Mouse (Mus musculus) CH12.LX (cell line): ENCODE measurements around the gene Blvra. TPM values are rescaled to one million over a fixed set of nuclear protein-coding genes. Genes with fewer than 3 reads are reported as not detected.

Experiments used
- DNase-seq: peaks from one replicate; pipeline ENCODE4 v3.0.0-alpha.2; 2013; ENCODE audit errors: extremely low read depth
- H3K27ac ChIP-seq: 2 replicates; pipeline ENCODE4 v1.5.1; 2012; ENCODE audit warnings: low read depth, mild to moderate bottlenecking, control low read depth, moderate library complexity; ENCODE audit not compliant: insufficient read depth
- H3K27me3 ChIP-seq: replicated peaks from 2 replicates; pipeline ENCODE3; 2012; ENCODE audit warnings: inconsistent platforms
- H3K36me3 ChIP-seq, 2 experiments: replicated peaks in 1 of 2; 2 replicates each; pipeline versions ENCODE3 to v1.6.1; 2012; ENCODE audit warnings: inconsistent platforms in 1 of 2, low read length in 1 of 2, mild to moderate bottlenecking in 1 of 2, mixed read lengths in 1 of 2, moderate library complexity in 1 of 2; ENCODE audit not compliant: control insufficient read depth in 1 of 2, insufficient read depth in 1 of 2
- H3K4me1 ChIP-seq, 2 experiments: 2 replicates each; pipeline ENCODE4 v1.6.1; 2012; ENCODE audit warnings: inconsistent platforms in 1 of 2, moderate library complexity in 1 of 2; ENCODE audit not compliant: insufficient read depth in 2 of 2, control insufficient read depth in 1 of 2
- H3K4me2 ChIP-seq: 2 replicates; pipeline ENCODE4 v1.6.1; 2012; ENCODE audit warnings: low read depth, mild to moderate bottlenecking, control low read depth; ENCODE audit not compliant: poor library complexity, insufficient read depth, severe bottlenecking
- H3K4me3 ChIP-seq, 3 experiments: fragments of 150-350 bp in 1 of 3; sonication (generic) in 1 of 3; replicated peaks in 1 of 3; 2 replicates each; pipeline versions ENCODE3 to v1.5.1; 2011 to 2012; ENCODE audit warnings: low read depth in 2 of 3, low read length in 2 of 3, mild to moderate bottlenecking in 2 of 3, moderate library complexity in 2 of 3, control low read depth in 1 of 3, improper control_type of control experiment in 1 of 3, inconsistent platforms in 1 of 3, mixed read lengths in 1 of 3; ENCODE audit not compliant: poor library complexity in 1 of 3
- H3K79me2 ChIP-seq: replicated peaks from 2 replicates; pipeline ENCODE4 v1.6.1; 2012; ENCODE audit warnings: mild to moderate bottlenecking, moderate library complexity; ENCODE audit not compliant: control insufficient read depth, poor library complexity, insufficient read depth, severe bottlenecking; ENCODE audit errors: extremely low read depth
- H3K9ac ChIP-seq: 2 replicates; pipeline ENCODE4 v1.6.1; 2012; ENCODE audit warnings: low read depth, mild to moderate bottlenecking, control low read depth, moderate library complexity; ENCODE audit not compliant: insufficient read depth
- H3K9me3 ChIP-seq: replicated peaks from 2 replicates; pipeline ENCODE3; 2012; ENCODE audit warnings: low read length, inconsistent platforms, mixed read lengths
- BHLHE40 ChIP-seq: IDR thresholded peaks from 2 replicates; pipeline ENCODE4 v1.6.1; 2011; ENCODE audit warnings: mild to moderate bottlenecking, low read depth, low read length, improper control_type of control experiment
- CHD1 ChIP-seq: IDR thresholded peaks from 2 replicates; pipeline ENCODE4 v1.6.1; 2012; ENCODE audit warnings: low read depth, low read length, improper control_type of control experiment, inconsistent platforms
- CHD2 ChIP-seq: IDR thresholded peaks from 2 replicates; pipeline ENCODE4 v1.6.1; 2011; ENCODE audit warnings: low read length, improper control_type of control experiment
- CTCF ChIP-seq, 2 experiments: IDR thresholded peaks in 1 of 2; conservative IDR thresholded peaks in 1 of 2; 2 replicates each; pipeline ENCODE4 v1.5.1; 2011 to 2012; ENCODE audit warnings: low read depth in 2 of 2, low read length in 2 of 2, improper control_type of control experiment in 1 of 2, inconsistent platforms in 1 of 2, mild to moderate bottlenecking in 1 of 2, moderate library complexity in 1 of 2
- E2F4 ChIP-seq: IDR thresholded peaks from 2 replicates; pipeline ENCODE4 v1.6.1; 2011; ENCODE audit warnings: low read depth, low read length, improper control_type of control experiment; ENCODE audit not compliant: insufficient replicate concordance
- ELF1 ChIP-seq: IDR thresholded peaks from 2 replicates; pipeline ENCODE4 v1.6.1; 2014; ENCODE audit warnings: low read depth, mild to moderate bottlenecking, inconsistent platforms, low read length, improper control_type of control experiment
- EP300 ChIP-seq: IDR thresholded peaks from 2 replicates; pipeline ENCODE4 v1.6.1; 2011; ENCODE audit warnings: low read length, improper control_type of control experiment
- ETS1 ChIP-seq: conservative IDR thresholded peaks from 2 replicates; pipeline ENCODE4 v1.6.1; 2012; ENCODE audit warnings: low read depth, mild to moderate bottlenecking, inconsistent platforms, low read length, improper control_type of control experiment, moderate library complexity
- HCFC1 ChIP-seq: IDR thresholded peaks from 2 replicates; pipeline ENCODE4 v1.6.1; 2012; ENCODE audit warnings: low read depth, mild to moderate bottlenecking, inconsistent platforms, low read length, improper control_type of control experiment
- JUND ChIP-seq: conservative IDR thresholded peaks from 2 replicates; pipeline ENCODE4 v1.6.1; 2011; ENCODE audit warnings: low read depth, low read length, improper control_type of control experiment
- KAT2A ChIP-seq: IDR thresholded peaks from 2 replicates; pipeline ENCODE4 v1.6.1; 2012; ENCODE audit warnings: low read length, improper control_type of control experiment, inconsistent platforms; ENCODE audit not compliant: insufficient replicate concordance
- MAX ChIP-seq: IDR thresholded peaks from 2 replicates; pipeline ENCODE4 v1.6.1; 2011; ENCODE audit warnings: low read length, improper control_type of control experiment
- MAZ ChIP-seq: IDR thresholded peaks from 2 replicates; pipeline ENCODE4 v1.6.1; 2012; ENCODE audit warnings: low read depth, mild to moderate bottlenecking, inconsistent platforms, low read length, improper control_type of control experiment, moderate library complexity
- MEF2A ChIP-seq: IDR thresholded peaks from 2 replicates; pipeline ENCODE4 v1.6.1; 2014; ENCODE audit warnings: low read depth, mild to moderate bottlenecking, inconsistent platforms, low read length, improper control_type of control experiment, borderline replicate concordance
- MXI1 ChIP-seq: IDR thresholded peaks from 2 replicates; pipeline ENCODE4 v1.6.1; 2011; ENCODE audit warnings: mild to moderate bottlenecking, low read depth, low read length, improper control_type of control experiment
- MYC ChIP-seq: IDR thresholded peaks from 2 replicates; pipeline ENCODE4 v1.6.1; 2011; ENCODE audit warnings: low read depth, mild to moderate bottlenecking, improper control_type of control experiment, low read length
- NELFE ChIP-seq: IDR thresholded peaks from 2 replicates; pipeline ENCODE4 v1.6.1; 2011; ENCODE audit warnings: low read depth, low read length, improper control_type of control experiment
- NRF1 ChIP-seq: IDR thresholded peaks from 2 replicates; pipeline ENCODE4 v1.6.1; 2014; ENCODE audit warnings: low read depth, mild to moderate bottlenecking, inconsistent platforms, low read length, improper control_type of control experiment, moderate library complexity
- PAX5 ChIP-seq: IDR thresholded peaks from 2 replicates; pipeline ENCODE4 v1.6.1; 2012; ENCODE audit warnings: low read length, inconsistent platforms, mixed read lengths
- POLR2A ChIP-seq: IDR thresholded peaks from 2 replicates; pipeline ENCODE4 v1.6.1; 2011; ENCODE audit warnings: low read depth, mild to moderate bottlenecking, improper control_type of control experiment, low read length
- POLR2AphosphoS2 ChIP-seq: IDR thresholded peaks from 2 replicates; pipeline ENCODE4 v1.6.1; 2011; ENCODE audit warnings: low read depth, low read length, improper control_type of control experiment
- RCOR1 ChIP-seq: conservative IDR thresholded peaks from 2 replicates; pipeline ENCODE4 v1.6.1; 2012; ENCODE audit warnings: low read depth, mild to moderate bottlenecking, inconsistent platforms, low read length, improper control_type of control experiment
- TBP ChIP-seq: conservative IDR thresholded peaks from 2 replicates; pipeline ENCODE4 v1.6.1; 2011; ENCODE audit warnings: low read depth, low read length, improper control_type of control experiment
- UBTF ChIP-seq: IDR thresholded peaks from 2 replicates; pipeline ENCODE4 v1.6.1; 2012; ENCODE audit warnings: low read depth, mild to moderate bottlenecking, inconsistent platforms, low read length, improper control_type of control experiment, moderate library complexity
- ZKSCAN1 ChIP-seq: IDR thresholded peaks from 2 replicates; pipeline ENCODE4 v1.6.1; 2012; ENCODE audit warnings: low read depth, inconsistent platforms, low read length, improper control_type of control experiment, borderline replicate concordance
- ZMIZ1 ChIP-seq: IDR thresholded peaks from 2 replicates; pipeline ENCODE4 v1.6.1; 2012; ENCODE audit warnings: low read depth, mild to moderate bottlenecking, inconsistent platforms, low read length, improper control_type of control experiment
- ZNF384 ChIP-seq: IDR thresholded peaks from 2 replicates; pipeline ENCODE4 v1.6.1; 2012; ENCODE audit warnings: low read depth, low read length, improper control_type of control experiment, inconsistent platforms
- dilution Hi-C: fragments of 300-500 bp; cut with MboI; formaldehyde crosslinking; loops from 2 replicates; pipeline ENCODE4 v1.14.3; 2020; ENCODE audit warnings: low sequenced_read_pairs; ENCODE audit not compliant: extremely low pct_unique_long_range_greater_than_20kb, extremely low pct_ligation_motif_present
- in situ Hi-C: fragments of 300-500 bp; cut with MboI; formaldehyde crosslinking; loops from 3 replicates; pipeline ENCODE4 v1.14.3; 2019; ENCODE audit warnings: low sequenced_read_pairs, low pct_ligation_motif_present, low pct_unique_long_range_greater_than_20kb, mixed read lengths
- polyA plus RNA-seq: library from polyadenylated mRNA; unstranded; fragments of >175 nt; gene quantifications from 2 replicates; pipeline ENCODE4 v1.2.1, GENCODE M21; 2012; ENCODE audit warnings: low read depth; ENCODE audit not compliant: insufficient read length
- total RNA-seq, 2 experiments: library from RNA; depleted of rRNA; stranded (reverse); fragments of 300-350 nt in 1 of 2; fragments of >200 nt in 1 of 2; gene quantifications; 2 replicates each; pipeline ENCODE4 v1.2.3; 2012 to 2014

Blvra gene
- total and polyA plus RNA-seq, 3 experiments, result 38.4 to 69.0 (median 44.4) TPM

DNA sequence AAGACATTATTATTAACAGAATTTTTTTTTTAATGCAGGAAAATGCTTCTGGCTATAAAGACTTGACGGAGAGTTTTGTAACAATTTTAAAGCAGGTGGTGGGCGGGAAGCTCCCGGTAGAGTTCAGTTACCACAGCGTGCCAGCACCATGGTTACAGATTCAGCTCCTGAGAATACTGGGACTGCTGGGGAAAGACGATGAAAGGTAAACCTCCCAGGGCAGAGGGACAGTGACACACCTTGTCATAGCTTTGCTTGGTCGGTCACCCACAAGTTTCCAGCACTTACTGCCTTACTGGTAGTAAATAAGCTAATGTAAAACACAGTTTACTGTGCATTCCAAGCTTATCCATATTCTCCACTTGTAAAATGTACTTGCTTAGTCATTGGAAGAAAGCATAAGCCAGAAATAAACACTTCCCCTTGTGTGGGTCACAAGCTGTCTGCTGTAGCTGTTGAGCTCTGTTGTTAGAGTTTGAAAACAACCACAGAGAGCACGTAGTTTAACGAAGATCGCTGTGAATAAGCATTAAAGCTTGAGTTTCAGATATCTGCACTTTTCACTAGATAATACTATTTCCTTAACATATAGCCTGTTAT, 35.4 kb upstream of the Blvra start:
- dilution Hi-C loops, result no loop called here

DNA sequence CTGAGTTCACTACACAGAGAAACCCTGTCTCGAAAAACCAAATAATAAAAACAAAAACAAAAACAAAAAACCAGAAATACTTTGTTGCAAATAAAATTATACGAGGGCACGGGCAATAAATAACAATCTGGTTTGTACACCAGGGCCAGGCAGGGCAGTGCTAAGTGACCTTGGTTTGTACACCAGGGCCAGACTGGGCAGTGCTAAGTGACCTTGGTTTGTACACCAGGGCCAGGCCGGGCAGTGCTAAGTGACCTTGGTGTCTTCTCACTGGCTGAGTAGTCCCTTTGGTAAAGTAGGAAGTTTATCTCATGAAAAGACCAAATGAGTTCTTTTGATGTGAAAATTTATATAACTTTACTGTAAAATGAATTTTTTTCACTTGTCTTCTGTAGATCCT, 33.2 kb upstream of the Blvra start:
- Histone ChIP-seq H3K27ac (no peak overlapping the region), H3K27me3 (no peaks in the 10 kb centered on the region), H3K4me2 (no peak overlapping the region)
- no peak for DNase-seq
- no peak for TF ChIP-seq RCOR1
- no peak for TF ChIP-seq ZMIZ1
- no peak for TF ChIP-seq POLR2A
- no peak for TF ChIP-seq CHD2
- TF ChIP-seq ETS1, result no peak
- TF ChIP-seq MEF2A, result no peak
- TF ChIP-seq CTCF (conservative IDR thresholded peaks at IDR 0.05 in 1 of 2, IDR thresholded peaks at IDR 0.05 in 1 of 2; ENCODE audit: low read depth in 2 of 2, low read length in 2 of 2), result no peak
- TF ChIP-seq MAX, result no peak
- TF ChIP-seq JUND, result no peak
- no peak for TF ChIP-seq POLR2AphosphoS2
- TF ChIP-seq UBTF, result no peak
- no peak for TF ChIP-seq HCFC1
- TF ChIP-seq MYC, result no peak
- TF ChIP-seq ZNF384, result no peak
- no peak for TF ChIP-seq NELFE
- TF ChIP-seq KAT2A, result no peak
- no peak for TF ChIP-seq ELF1
- TF ChIP-seq, all 38 proteins: peak for 0
- Histone ChIP-seq H3K4me3 (no peak overlapping the region), H3K9me3 (no peaks in the 10 kb centered on the region), H3K79me2 (no peaks in the 10 kb centered on the region; the same call in 1 of the 2 replicates), H3K4me1 (no peaks in the 10 kb centered on the region), H3K36me3 (peaks cover 21 to 55% of the 10 kb centered on the region in 2 experiments), H3K9ac (no peak overlapping the region)
- dilution Hi-C loops (no loop called here), in situ Hi-C loops (no loop called here)

More for the DNA sequence above, 35.4 kb upstream of the Blvra start:
- no peak for DNase-seq
- H3K9me3 ChIP-seq, result no peaks in the 10 kb centered on the region
- H3K9ac ChIP-seq, result no peak overlapping the region
- H3K27ac ChIP-seq, result no peak overlapping the region
- peaks cover 20 to 54% of the 10 kb centered on the region in 2 experiments for H3K36me3 ChIP-seq
- in situ Hi-C loops, result no loop called here
- no peaks in the 10 kb centered on the region; the same call in 1 of the 2 replicates for H3K79me2 ChIP-seq
- H3K4me3 ChIP-seq, result no peak overlapping the region
- no peak for TF ChIP-seq PAX5
- TF ChIP-seq ZNF384, result no peak
- no peak for TF ChIP-seq RCOR1
- TF ChIP-seq MYC, result no peak
- no peak for TF ChIP-seq MAX
- no peak for TF ChIP-seq E2F4
- TF ChIP-seq CHD1, result no peak
- TF ChIP-seq ZKSCAN1, result no peak
- no peak for TF ChIP-seq NRF1
- no peak for TF ChIP-seq EP300
- TF ChIP-seq POLR2AphosphoS2, result no peak
- TF ChIP-seq BHLHE40, result no peak
- no peak for TF ChIP-seq MAZ
- no peak for TF ChIP-seq ETS1
- no peak for TF ChIP-seq MXI1
- no peak for TF ChIP-seq TBP
- TF ChIP-seq, all 38 proteins: peak for 0
- Histone ChIP-seq H3K4me1 (no peaks in the 10 kb centered on the region), H3K4me2 (no peak overlapping the region), H3K27me3 (no peaks in the 10 kb centered on the region)
